Mouse (Mus musculus) cerebellum, adult (tissue): ENCODE data around the gene Hivep2.

Experiments used
- ATAC-seq: cut with Nextera tagmentation; 2 replicates; pipeline ENCODE4 v1.9.2; 2017; ENCODE audit warnings: mild to moderate bottlenecking, moderate library complexity, mixed read lengths; ENCODE audit not compliant: insufficient number of reproducible peaks, low FRiP score, low TSS enrichment

The Hivep2 gene

GRCm38 (mm10) chr10:14017822-14018364 is 52.0 kb downstream of the Hivep2 start:
- ATAC-seq: no peak

- ATAC-seq: no peak
Observed at GRCm38 (mm10) chr10:14018672-14019071, 52.8 kb downstream of the Hivep2 start.

GRCm38 (mm10) chr10:14019198-14019597 is 53.3 kb downstream of the Hivep2 start:
- no peak for ATAC-seq

GRCm38 (mm10) chr10:14020253-14020652 is 54.4 kb downstream of the Hivep2 start:
- ATAC-seq: no peak

- ATAC-seq: no peak
Observed at GRCm38 (mm10) chr10:14024971-14025370, 59.1 kb downstream of the Hivep2 start.

- ATAC-seq: no peak
Observed at GRCm38 (mm10) chr10:14027751-14028150, 61.9 kb downstream of the Hivep2 start.

- ATAC-seq: no peak
Observed at GRCm38 (mm10) chr10:14028956-14029355, 63.1 kb downstream of the Hivep2 start.

- no peak for ATAC-seq
Observed at GRCm38 (mm10) chr10:14030458-14031035, 64.7 kb downstream of the Hivep2 start.

- no peak for ATAC-seq
Observed at GRCm38 (mm10) chr10:14032532-14032931, 66.7 kb downstream of the Hivep2 start.

- ATAC-seq: no peak
Observed at GRCm38 (mm10) chr10:14034046-14034445, 68.2 kb downstream of the Hivep2 start.

- no peak for ATAC-seq
Observed at GRCm38 (mm10) chr10:14034790-14035189, 68.9 kb downstream of the Hivep2 start.

- ATAC-seq: no peak
Observed at GRCm38 (mm10) chr10:14035607-14036006, 69.7 kb downstream of the Hivep2 start.

GRCm38 (mm10) chr10:14036472-14036871 is 70.6 kb downstream of the Hivep2 start:
- ATAC-seq: no peak

GRCm38 (mm10) chr10:14037977-14038489 is 72.2 kb downstream of the Hivep2 start:
- no peak for ATAC-seq

GRCm38 (mm10) chr10:14040716-14041470 is 75.0 kb downstream of the Hivep2 start:
- no peak for ATAC-seq

- no peak for ATAC-seq
Observed at GRCm38 (mm10) chr10:14041606-14042005, 75.7 kb downstream of the Hivep2 start.

GRCm38 (mm10) chr10:14042539-14043348 is 76.9 kb downstream of the Hivep2 start:
- ATAC-seq: no peak

- ATAC-seq: no peak
Observed at GRCm38 (mm10) chr10:14043349-14043710, 77.5 kb downstream of the Hivep2 start.

- ATAC-seq: no peak
Observed at GRCm38 (mm10) chr10:14044046-14044782, 78.3 kb downstream of the Hivep2 start.

GRCm38 (mm10) chr10:14044783-14045392 is 79.0 kb downstream of the Hivep2 start:
- no peak for ATAC-seq
